Mouse (Mus musculus): ENCODE data around the gene Rin1.
A peak's percentile ranks its signal among the peaks of the same experiment; 100 is the strongest.
"Not testable (repeated sequence)": the region's sequence is repeated elsewhere in the genome, so short reads cannot be mapped to it uniquely, and the experiment has no call there.

The Rin1 gene

GRCm38 (mm10) chr19:5067867-5068569 lies 17.7 kb downstream of the Rin1 start, which contains the start of gene Cd248:
Cd248 (plus strand) TSS chr19:5068078.
- no peak for DNase-seq (ENCODE audit: low read depth in 2 of 2, low spot score in 2 of 2)

DNA sequence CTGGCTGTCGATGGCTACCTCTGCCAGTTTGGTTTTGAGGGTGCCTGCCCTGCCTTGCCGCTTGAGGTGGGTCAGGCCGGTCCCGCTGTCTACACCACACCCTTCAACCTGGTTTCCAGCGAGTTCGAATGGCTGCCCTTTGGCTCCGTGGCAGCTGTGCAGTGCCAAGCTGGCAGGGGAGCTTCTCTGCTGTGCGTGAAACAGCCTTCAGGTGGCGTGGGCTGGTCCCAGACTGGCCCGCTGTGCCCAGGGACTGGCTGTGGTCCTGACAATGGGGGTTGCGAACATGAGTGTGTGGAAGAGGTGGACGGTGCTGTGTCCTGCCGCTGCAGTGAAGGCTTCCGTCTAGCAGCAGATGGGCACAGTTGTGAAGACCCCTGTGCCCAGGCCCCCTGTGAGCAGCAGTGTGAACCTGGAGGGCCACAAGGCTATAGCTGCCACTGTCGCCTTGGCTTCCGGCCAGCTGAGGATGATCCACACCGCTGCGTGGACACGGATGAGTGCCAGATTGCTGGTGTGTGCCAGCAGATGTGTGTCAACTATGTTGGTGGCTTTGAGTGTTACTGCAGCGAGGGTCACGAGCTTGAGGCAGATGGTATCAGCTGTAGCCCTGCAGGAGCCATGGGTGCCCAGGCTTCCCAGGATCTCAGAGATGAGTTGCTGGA lies 18.4 kb downstream of the Rin1 start:
- no peak for DNase-seq (ENCODE audit: low read depth in 2 of 2, low spot score in 2 of 2)

DNA sequence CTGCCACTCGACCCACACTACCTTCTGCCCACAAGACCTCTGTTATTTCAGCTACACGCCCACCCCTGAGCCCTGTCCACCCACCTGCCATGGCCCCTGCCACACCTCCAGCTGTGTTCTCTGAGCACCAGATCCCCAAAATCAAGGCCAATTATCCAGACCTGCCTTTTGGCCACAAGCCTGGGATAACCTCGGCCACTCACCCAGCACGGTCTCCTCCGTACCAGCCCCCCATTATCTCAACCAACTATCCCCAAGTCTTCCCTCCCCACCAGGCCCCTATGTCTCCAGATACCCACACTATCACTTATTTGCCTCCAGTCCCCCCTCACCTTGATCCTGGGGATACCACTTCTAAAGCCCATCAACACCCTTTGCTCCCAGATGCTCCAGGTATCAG lies 19.2 kb downstream of the Rin1 start:
- DNase-seq (ENCODE audit: low read depth in 2 of 2, low spot score in 2 of 2) = no peak

DNA sequence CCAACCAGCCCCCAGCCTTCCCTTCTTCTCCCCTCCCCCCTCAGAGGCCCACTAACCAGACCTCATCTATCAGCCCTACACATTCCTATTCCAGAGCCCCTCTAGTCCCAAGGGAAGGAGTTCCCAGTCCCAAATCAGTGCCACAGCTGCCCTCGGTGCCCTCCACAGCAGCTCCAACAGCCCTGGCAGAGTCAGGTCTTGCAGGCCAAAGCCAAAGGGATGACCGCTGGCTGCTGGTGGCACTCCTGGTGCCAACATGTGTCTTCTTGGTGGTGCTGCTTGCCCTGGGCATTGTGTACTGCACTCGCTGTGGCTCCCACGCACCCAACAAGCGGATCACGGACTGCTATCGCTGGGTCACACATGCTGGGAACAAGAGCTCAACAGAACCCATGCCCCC lies 19.7 kb downstream of the Rin1 start:
- DNase-seq (ENCODE audit: low read depth in 2 of 2, low spot score in 2 of 2) = no peak

GRCm38 (mm10) chr19:5071077-5071476 lies 20.8 kb downstream of the Rin1 start:
- DNase-seq (ENCODE audit: low read depth in 2 of 2, low spot score in 2 of 2) = no peak

DNA sequence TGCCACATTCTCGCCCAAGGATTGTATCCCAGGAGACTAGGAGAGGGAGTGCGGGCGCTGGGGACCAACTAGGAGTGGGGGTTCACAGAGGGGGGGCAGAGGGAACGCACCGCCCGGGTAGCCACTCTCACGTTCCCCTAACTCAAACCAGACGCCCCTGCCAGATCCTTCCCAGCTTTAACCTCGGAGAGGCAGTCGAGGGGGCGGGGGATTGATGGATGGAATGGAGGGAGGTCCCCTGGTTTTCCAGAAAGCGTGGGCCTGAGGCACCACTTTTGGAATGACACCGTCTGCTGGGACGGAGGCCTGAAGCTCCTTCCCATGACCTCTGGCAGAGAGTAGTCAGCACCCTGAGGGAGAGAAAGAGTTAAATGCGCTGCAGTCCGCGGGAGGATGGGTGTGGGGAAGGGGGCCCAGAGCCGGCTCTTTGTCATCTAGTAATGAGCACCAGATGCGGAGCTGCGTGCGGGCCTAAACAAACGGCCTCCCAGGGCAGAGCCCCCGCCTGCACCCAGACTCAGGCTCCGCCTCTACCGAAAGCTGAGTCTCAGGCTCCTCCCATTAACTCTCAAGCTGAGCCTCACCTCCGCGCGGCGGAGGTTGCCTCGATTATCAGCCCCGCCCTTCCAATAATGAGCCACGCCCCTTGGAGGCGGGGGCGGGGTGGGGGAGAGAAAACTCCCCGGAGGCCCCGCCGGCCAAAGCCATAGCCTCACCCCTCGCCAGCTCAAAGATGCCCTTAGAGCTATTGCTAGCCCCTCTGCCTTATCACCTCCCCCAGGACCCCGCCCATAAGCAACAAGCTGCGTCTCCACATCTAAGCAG lies 21.5 kb downstream of the Rin1 start:
- DNase-seq (ENCODE audit: low read depth in 2 of 2, low spot score in 2 of 2) = peak in 1 of 2 experiments; percentile 31

GRCm38 (mm10) chr19:5072389-5073019 lies 22.2 kb downstream of the Rin1 start:
- DNase-seq (ENCODE audit: low read depth in 2 of 2, low spot score in 2 of 2) = no peak

DNA sequence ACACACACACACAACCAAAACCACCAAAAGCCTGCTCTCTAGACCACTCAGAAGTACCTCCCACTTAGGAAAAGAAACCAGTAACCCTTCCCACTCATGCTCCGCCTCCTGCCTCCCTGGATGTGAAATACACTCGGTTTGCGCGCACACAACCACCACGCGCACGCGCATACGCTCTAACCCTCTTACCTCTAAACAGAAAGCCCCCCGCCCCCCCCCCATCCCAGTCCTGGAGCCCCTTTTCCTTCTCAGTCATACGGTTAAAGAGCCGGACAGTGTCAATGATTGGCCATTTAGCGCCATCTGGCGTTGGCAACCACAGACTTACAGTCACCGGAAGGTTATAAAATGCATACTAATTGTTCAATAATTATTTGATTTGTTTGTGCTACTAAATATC lies 22.7 kb downstream of the Rin1 start:
- peak in 1 of 2 experiments; percentile 35 for DNase-seq (ENCODE audit: low read depth in 2 of 2, low spot score in 2 of 2)

DNA sequence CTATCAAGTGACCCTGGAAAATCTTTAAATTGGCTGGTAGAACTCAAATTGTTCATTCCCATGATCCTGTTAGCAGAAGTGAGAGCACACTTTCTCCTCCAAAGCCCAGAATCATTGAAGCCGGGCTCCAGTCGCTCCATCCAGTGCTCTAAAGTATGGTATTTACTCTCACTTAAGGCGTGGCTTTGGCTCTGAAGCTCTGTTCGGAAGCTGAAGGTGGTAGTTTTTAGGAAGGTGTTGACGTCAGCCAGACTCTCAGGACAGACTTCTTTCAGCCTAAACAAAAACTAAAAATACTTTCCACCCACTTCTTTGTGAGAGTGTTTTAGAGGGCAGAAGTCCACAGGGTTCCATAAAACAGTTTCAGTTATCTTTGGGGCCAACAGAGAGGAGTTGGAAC lies 23.2 kb downstream of the Rin1 start:
- no peak for DNase-seq (ENCODE audit: low read depth in 2 of 2, low spot score in 2 of 2)

GRCm38 (mm10) chr19:5079279-5079678 lies 29.0 kb downstream of the Rin1 start:
- no peak for DNase-seq (ENCODE audit: low read depth in 2 of 2, low spot score in 2 of 2)

DNA sequence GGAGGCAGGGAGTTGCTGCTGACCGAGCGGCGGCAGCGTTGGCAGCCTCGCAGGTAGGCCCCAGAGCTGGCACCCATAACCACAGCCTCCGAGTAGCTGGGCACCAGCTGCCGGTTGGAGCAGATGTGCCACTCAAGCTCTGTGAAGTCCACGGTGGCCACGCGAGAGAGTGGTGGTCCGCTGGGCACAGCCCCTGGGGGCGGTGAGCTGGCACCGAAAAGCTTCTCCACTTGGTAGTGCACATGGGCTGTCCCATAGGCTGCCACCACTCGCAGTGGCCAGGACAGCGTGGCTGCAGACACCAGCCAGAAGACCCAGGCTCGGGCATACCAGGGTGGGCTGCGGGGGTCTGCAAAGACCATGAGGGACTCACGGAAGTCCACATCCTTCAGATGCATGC lies 31.7 kb downstream of the Rin1 start:
- no peak for DNase-seq (ENCODE audit: low read depth in 2 of 2, low spot score in 2 of 2)

GRCm38 (mm10) chr19:5082596-5082995 lies 32.3 kb downstream of the Rin1 start:
- no peak for DNase-seq (ENCODE audit: low read depth in 2 of 2, low spot score in 2 of 2)

DNA sequence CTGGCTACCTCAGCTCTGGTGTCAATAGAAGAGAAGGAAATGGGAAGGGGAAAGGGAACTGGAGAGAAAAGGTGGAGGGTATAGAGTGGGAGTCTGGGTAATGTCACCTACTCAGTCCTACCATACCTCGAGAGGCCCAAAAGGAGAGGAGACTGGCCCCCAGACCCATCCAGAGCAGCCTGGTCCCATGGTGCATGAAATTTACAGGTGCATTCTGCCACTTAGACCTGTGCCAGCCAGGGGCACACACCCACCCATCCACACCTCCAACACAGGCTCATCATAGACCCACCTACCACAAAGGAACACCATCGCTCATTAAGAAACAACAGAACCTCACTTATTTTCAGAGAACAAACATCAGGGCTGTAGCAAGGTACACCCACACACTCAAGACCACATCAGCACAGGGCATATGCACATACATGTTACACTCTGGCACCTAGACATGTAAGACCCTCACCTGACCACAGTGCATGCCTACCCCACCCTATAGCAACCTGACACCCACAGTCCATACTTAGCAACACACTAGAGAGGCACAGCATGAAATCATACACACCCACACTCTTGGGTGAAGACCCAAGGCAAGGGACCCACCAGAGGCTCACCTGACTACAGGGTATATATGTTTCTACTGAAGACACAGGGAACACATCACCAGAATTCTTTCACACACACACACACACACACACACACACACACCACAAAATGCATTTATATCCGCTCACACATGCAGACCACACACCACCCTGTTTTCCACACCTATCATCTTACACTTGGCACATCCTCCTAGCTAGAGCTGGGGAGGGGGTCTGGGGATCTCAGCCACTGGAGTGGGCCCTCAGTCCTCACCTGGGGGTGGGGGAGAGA lies 33.9 kb downstream of the Rin1 start:
- no peak for DNase-seq (ENCODE audit: low read depth in 2 of 2, low spot score in 2 of 2)

GRCm38 (mm10) chr19:5084834-5085144 lies 34.5 kb downstream of the Rin1 start:
- no peak for DNase-seq (ENCODE audit: low read depth in 2 of 2, low spot score in 2 of 2)

DNA sequence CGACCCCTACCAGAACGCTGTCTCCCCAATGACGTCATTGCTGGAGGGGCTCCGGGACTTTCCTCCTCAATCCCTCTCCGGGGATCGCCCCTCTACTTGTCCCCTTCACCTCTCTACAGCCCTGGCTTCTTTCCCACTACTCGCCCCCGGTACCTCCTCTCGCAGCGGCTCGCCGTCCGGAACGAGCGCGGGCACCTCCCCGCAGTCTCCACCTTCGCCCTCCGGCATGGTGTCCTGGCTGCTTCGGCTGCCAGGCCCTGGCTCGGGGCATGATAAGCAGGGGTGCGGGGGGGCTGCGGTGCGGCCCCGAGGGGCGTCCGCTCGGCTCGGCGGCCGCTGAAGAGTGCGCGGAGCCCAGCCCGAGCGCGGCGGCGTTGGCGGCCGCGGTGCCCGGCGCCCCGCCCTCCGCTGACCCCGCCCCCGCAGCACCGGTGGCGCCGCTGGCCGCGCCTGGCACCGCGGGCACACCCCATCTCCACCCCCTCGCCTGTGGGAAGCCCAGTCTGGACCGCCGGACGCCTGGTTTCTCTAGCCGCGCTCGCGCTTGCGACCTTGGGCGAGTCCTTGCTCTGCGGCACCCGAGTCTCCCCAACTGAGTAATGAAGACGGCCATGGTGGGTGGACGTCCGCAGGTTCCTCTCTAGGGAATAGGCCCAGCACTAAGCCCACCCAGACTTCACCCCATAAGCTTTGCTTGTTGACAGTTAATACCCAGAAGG lies 35.0 kb downstream of the Rin1 start, which contains the start of gene Tmem151a:
Gene Tmem151a, minus strand, starts transcription at position 387 of the 719 bp plus-strand sequence.
- no peak for DNase-seq (ENCODE audit: low read depth in 2 of 2, low spot score in 2 of 2)

DNA sequence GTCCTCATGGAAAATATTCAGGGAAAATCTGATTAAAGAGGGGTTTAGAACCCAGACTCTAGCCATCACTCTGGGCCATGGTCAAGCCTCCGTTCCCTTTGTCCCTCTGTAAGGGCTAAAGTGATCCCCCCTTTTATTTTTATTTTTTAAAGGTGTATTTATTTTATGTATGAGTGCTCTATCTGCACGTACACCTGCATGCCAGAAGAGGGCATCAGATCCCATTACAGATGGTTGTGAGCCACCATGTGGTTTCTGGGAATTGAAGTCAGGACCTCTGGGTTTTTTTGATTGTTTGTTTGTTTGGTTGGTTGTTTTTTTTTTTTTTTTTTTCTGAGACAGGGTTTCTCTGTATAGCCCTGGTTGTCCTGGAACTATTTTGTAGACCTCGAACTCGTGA lies 36.3 kb downstream of the Rin1 start:
- DNase-seq (ENCODE audit: low read depth in 2 of 2, low spot score in 2 of 2) = not testable (repeated sequence)

- DNase-seq (ENCODE audit: low read depth in 2 of 2, low spot score in 2 of 2) = peak; percentile 89 to 95
These were observed 37.8 kb downstream of the Rin1 start, which contains the start of gene Yif1a for GRCm38 (mm10) chr19:5087884-5088728. Yif1a (plus strand) TSS chr19:5088538.

- DNase-seq (ENCODE audit: low read depth in 2 of 2, low spot score in 2 of 2) = no peak
These were observed 39.0 kb downstream of the Rin1 start for GRCm38 (mm10) chr19:5089324-5089723.

- DNase-seq (ENCODE audit: low read depth in 2 of 2, low spot score in 2 of 2) = no peak
These were observed 41.8 kb downstream of the Rin1 start for GRCm38 (mm10) chr19:5092083-5092482.
